Mouse (Mus musculus) ES-Bruce4 (cell line): ENCODE measurements around the gene Traf5.

Source experiments
- EP300 ChIP-seq: IDR thresholded peaks from 2 replicates; pipeline ENCODE4 v1.6.1; 2011; ENCODE audit warnings: low read depth, low read length; ENCODE audit not compliant: insufficient read depth
- POLR2A ChIP-seq: IDR thresholded peaks from one replicate; pipeline ENCODE4 v1.8.1; 2011; ENCODE audit warnings: low read length; ENCODE audit not compliant: insufficient read depth

- TF ChIP-seq EP300 (no peak), POLR2A (no peak)
Observed at GRCm38 (mm10) chr1:192094451-192095170, 2.3 kb upstream of the Traf5 start.
